Mouse (Mus musculus): ENCODE measurements around the gene Smarcc1. TPM values are rescaled to one million over a fixed set of nuclear protein-coding genes. Genes with fewer than 3 reads are reported as not detected.
"Not testable (repeated sequence)": the region's sequence is repeated elsewhere in the genome, so short reads cannot be mapped to it uniquely, and the experiment has no call there.

Smarcc1 gene
- polyA plus RNA-seq, 1 experiment from 2014 or later = 188 TPM

GRCm38 (mm10) chr9:110134176-110134575 is 16.7 kb downstream of the Smarcc1 start:
- Histone ChIP-seq H3K4me2 (replicated peaks) (peak overlapping the region; percentile 66), H3K9me3 (no peaks in the 10 kb centered on the region), H3K4me1 (peaks cover 20% of the 10 kb centered on the region), H3K4me3 (no peak overlapping the region; the same call in 1 of the 2 replicates), H3K27ac (no peak overlapping the region), H3K27me3 (no peaks in the 10 kb centered on the region), H3K36me3 (peaks cover 52% of the 10 kb centered on the region), H3K9ac (no peak overlapping the region)
- no peak for ATAC-seq (ENCODE audit: low FRiP score, low read depth)
- WGBS = 84% methylated on average over 5 of the region's 5 CpGs

GRCm38 (mm10) chr9:110139119-110139518 is 21.6 kb downstream of the Smarcc1 start:
- 86% methylated on average over 4 of the region's 4 CpGs for WGBS
- peaks cover 86% of the 10 kb centered on the region for H3K36me3 ChIP-seq

GRCm38 (mm10) chr9:110142097-110142496 is 24.6 kb downstream of the Smarcc1 start:
- Histone ChIP-seq H3K4me3 (no peak overlapping the region), H3K4me2 (replicated peaks) (no peak overlapping the region), H3K27ac (no peak overlapping the region), H3K9ac (no peak overlapping the region), H3K4me1 (no peaks in the 10 kb centered on the region), H3K9me3 (no peaks in the 10 kb centered on the region), H3K36me3 (peaks cover 86% of the 10 kb centered on the region), H3K27me3 (no peaks in the 10 kb centered on the region)
- 96% methylated on average over 1 of the region's 1 CpGs for WGBS
- no peak for ATAC-seq (ENCODE audit: low FRiP score, low read depth)

More at GRCm38 (mm10) chr9:110139119-110139518, 21.6 kb downstream of the Smarcc1 start:
- Histone ChIP-seq H3K4me1 (peaks cover 2% of the 10 kb centered on the region), H3K9ac (no peak overlapping the region), H3K4me3 (no peak overlapping the region), H3K9me3 (no peaks in the 10 kb centered on the region), H3K4me2 (replicated peaks) (no peak overlapping the region), H3K27ac (no peak overlapping the region), H3K27me3 (no peaks in the 10 kb centered on the region)
- ATAC-seq (ENCODE audit: low FRiP score, low read depth) = no peak

- Histone ChIP-seq H3K4me2 (replicated peaks) (no peak overlapping the region), H3K9me3 (no peaks in the 10 kb centered on the region), H3K4me1 (no peaks in the 10 kb centered on the region), H3K36me3 (peaks cover 86% of the 10 kb centered on the region), H3K4me3 (no peak overlapping the region), H3K27ac (no peak overlapping the region), H3K27me3 (no peaks in the 10 kb centered on the region), H3K9ac (no peak overlapping the region)
- no peak for ATAC-seq (ENCODE audit: low FRiP score, low read depth)
- 70% methylated on average over 2 of the region's 2 CpGs for WGBS
Observed at GRCm38 (mm10) chr9:110148598-110148997, 31.1 kb downstream of the Smarcc1 start.

GRCm38 (mm10) chr9:110159036-110159435 is 41.5 kb downstream of the Smarcc1 start:
- H3K9me3 ChIP-seq = no peaks in the 10 kb centered on the region
- H3K4me1 ChIP-seq = no peaks in the 10 kb centered on the region
- no peak overlapping the region for H3K4me2 ChIP-seq (replicated peaks)
- WGBS = 92% methylated on average over 1 of the region's 1 CpGs
- no peak overlapping the region for H3K4me3 ChIP-seq
- H3K27ac ChIP-seq = no peak overlapping the region
- H3K9ac ChIP-seq = no peak overlapping the region
- H3K27me3 ChIP-seq = no peaks in the 10 kb centered on the region
- H3K36me3 ChIP-seq = peaks cover 69% of the 10 kb centered on the region
- ATAC-seq (ENCODE audit: low FRiP score, low read depth) = no peak

GRCm38 (mm10) chr9:110160486-110160885 is 43.0 kb downstream of the Smarcc1 start:
- H3K4me2 ChIP-seq (replicated peaks); H3K4me3 ChIP-seq; ATAC-seq (ENCODE audit: low FRiP score, low read depth); H3K27me3 ChIP-seq; H3K4me1 ChIP-seq; H3K9me3 ChIP-seq; H3K27ac ChIP-seq; H3K9ac ChIP-seq: not testable (repeated sequence)
- H3K36me3 ChIP-seq = peaks cover 69% of the 10 kb centered on the region
- 98% methylated on average over 2 of the region's 2 CpGs for WGBS

GRCm38 (mm10) chr9:110162441-110162840 is 44.9 kb downstream of the Smarcc1 start:
- H3K27ac ChIP-seq = no peak overlapping the region
- H3K4me2 ChIP-seq (replicated peaks) = no peak overlapping the region
- ATAC-seq (ENCODE audit: low FRiP score, low read depth) = no peak
- no peak overlapping the region for H3K4me3 ChIP-seq
- H3K4me1 ChIP-seq = no peaks in the 10 kb centered on the region
- H3K36me3 ChIP-seq = peaks cover 67% of the 10 kb centered on the region
- H3K9ac ChIP-seq = no peak overlapping the region
- WGBS = 88% methylated on average over 5 of the region's 5 CpGs
- no peaks in the 10 kb centered on the region for H3K9me3 ChIP-seq
- H3K27me3 ChIP-seq = no peaks in the 10 kb centered on the region

- no peaks in the 10 kb centered on the region for H3K9me3 ChIP-seq
- no peak overlapping the region for H3K27ac ChIP-seq
- H3K36me3 ChIP-seq = peaks cover 67% of the 10 kb centered on the region
- H3K9ac ChIP-seq = no peak overlapping the region
- H3K4me3 ChIP-seq = no peak overlapping the region
- ATAC-seq (ENCODE audit: low FRiP score, low read depth) = no peak
- 92% methylated on average over 2 of the region's 2 CpGs for WGBS
- H3K4me2 ChIP-seq (replicated peaks) = no peak overlapping the region
- no peaks in the 10 kb centered on the region for H3K27me3 ChIP-seq
- no peaks in the 10 kb centered on the region for H3K4me1 ChIP-seq
Observed at GRCm38 (mm10) chr9:110163071-110163470, 45.6 kb downstream of the Smarcc1 start.

GRCm38 (mm10) chr9:110170858-110171257 is 53.4 kb downstream of the Smarcc1 start:
- H3K4me2 ChIP-seq (replicated peaks) = no peak overlapping the region
- H3K9ac ChIP-seq = no peak overlapping the region
- H3K4me3 ChIP-seq = no peak overlapping the region
- WGBS = 87% methylated on average over 5 of the region's 5 CpGs
- no peak overlapping the region for H3K27ac ChIP-seq
- H3K9me3 ChIP-seq = no peaks in the 10 kb centered on the region
- no peak for ATAC-seq (ENCODE audit: low FRiP score, low read depth)
- H3K36me3 ChIP-seq = peaks cover 80% of the 10 kb centered on the region
- H3K4me1 ChIP-seq = no peaks in the 10 kb centered on the region
- no peaks in the 10 kb centered on the region for H3K27me3 ChIP-seq

GRCm38 (mm10) chr9:110199870-110200269 is 82.4 kb downstream of the Smarcc1 start:
- no peaks in the 10 kb centered on the region for H3K27me3 ChIP-seq
- no peak overlapping the region for H3K4me3 ChIP-seq

GRCm38 (mm10) chr9:110205526-110206404 is 88.3 kb downstream of the Smarcc1 start:
- Histone ChIP-seq H3K36me3 (peaks cover 86% of the 10 kb centered on the region), H3K27me3 (no peaks in the 10 kb centered on the region), H3K4me1 (peaks cover 12% of the 10 kb centered on the region), H3K4me2 (replicated peaks) (no peak overlapping the region), H3K9ac (no peak overlapping the region), H3K4me3 (no peak overlapping the region), H3K27ac (peak overlapping the region; percentile 72), H3K9me3 (no peaks in the 10 kb centered on the region)
- 62% methylated on average over 15 of the region's 15 CpGs for WGBS
- ATAC-seq (ENCODE audit: low FRiP score, low read depth) = peak; percentile 90

More at GRCm38 (mm10) chr9:110199870-110200269, 82.4 kb downstream of the Smarcc1 start:
- no peak overlapping the region; the same call in 1 of the 2 replicates for H3K27ac ChIP-seq
- 88% methylated on average over 2 of the region's 2 CpGs for WGBS
- no peak for ATAC-seq (ENCODE audit: low FRiP score, low read depth)
- H3K4me2 ChIP-seq (replicated peaks) = no peak overlapping the region
- H3K9ac ChIP-seq = no peak overlapping the region
- H3K4me1 ChIP-seq = no peaks in the 10 kb centered on the region
- peaks cover 85% of the 10 kb centered on the region for H3K36me3 ChIP-seq
- H3K9me3 ChIP-seq = no peaks in the 10 kb centered on the region

GRCm38 (mm10) chr9:110206437-110206836 is 88.9 kb downstream of the Smarcc1 start:
- Histone ChIP-seq H3K4me2 (replicated peaks) (no peak overlapping the region), H3K4me3 (no peak overlapping the region), H3K9me3 (no peaks in the 10 kb centered on the region), H3K9ac (no peak overlapping the region), H3K4me1 (peaks cover 12% of the 10 kb centered on the region), H3K27ac (no peak overlapping the region), H3K36me3 (peaks cover 85% of the 10 kb centered on the region), H3K27me3 (no peaks in the 10 kb centered on the region)
- ATAC-seq (ENCODE audit: low FRiP score, low read depth) = no peak
- WGBS = 80% methylated on average over 2 of the region's 2 CpGs

Data from limb, embryonic 13.5 days (tissue).